Mouse (Mus musculus) hematopoietic multipotent progenitor cell, adult 10-12 weeks (in vitro differentiated cells): ENCODE results near the gene Cplx1. TPM values are rescaled to one million over a fixed set of nuclear protein-coding genes. Genes with fewer than 3 reads are reported as not detected.

ENCODE experiments used
- polyA plus RNA-seq: library from polyadenylated mRNA; stranded (reverse); fragments of >175 nt; gene quantifications from 2 replicates; pipeline ENCODE4 v1.2.3, GENCODE M21; 2012; ENCODE audit warnings: low replicate concordance

Cplx1 gene
- 0.24 and 0.42 TPM in 2 replicates for polyA plus RNA-seq

GRCm38 (mm10) chr5:108549489-108550206 is at the start of gene Cplx1:
Gene Cplx1, minus strand, starts transcription at chr5:108550024.

Other genes starting within 250 kb of the Cplx1 start
- gene Pigg, start 237.4 kb downstream of the Cplx1 start, polyA plus RNA-seq: 0.68 and 1.2 TPM in 2 replicates
- gene Gm42517, start 182.1 kb downstream of the Cplx1 start, polyA plus RNA-seq: 0.12 and 0.35 TPM in 2 replicates
- not detected in 2 replicates for gene Pde6b, start 161.6 kb downstream of the Cplx1 start, polyA plus RNA-seq
- 25.5 and 43.8 TPM in 2 replicates for gene Atp5k, start 115.6 kb downstream of the Cplx1 start, polyA plus RNA-seq
- gene Mfsd7a, start 101.1 kb downstream of the Cplx1 start, polyA plus RNA-seq: 0.58 and 1.2 TPM in 2 replicates
- 12.2 and 16.4 TPM in 2 replicates for gene Pcgf3, start 88.8 kb downstream of the Cplx1 start, polyA plus RNA-seq
- gene Gak, start 79.7 kb upstream of the Cplx1 start, polyA plus RNA-seq: 78.6 and 91.9 TPM in 2 replicates
- 2.8 and 4.8 TPM in 2 replicates for gene Tmem175, start 79.7 kb upstream of the Cplx1 start, polyA plus RNA-seq
- gene Idua, start 110.3 kb upstream of the Cplx1 start, polyA plus RNA-seq: 19.4 and 24.3 TPM in 2 replicates
- gene Dgkq, start 119.6 kb upstream of the Cplx1 start, polyA plus RNA-seq: 6.7 and 11.7 TPM in 2 replicates
- gene Slc26a1, start 125.5 kb upstream of the Cplx1 start, polyA plus RNA-seq: 0.11 and 2.2 TPM in 2 replicates
- gene Fgfrl1, start 142.4 kb upstream of the Cplx1 start, polyA plus RNA-seq: 4.9 and 9.6 TPM in 2 replicates
- gene Rnf212, start 225.0 kb upstream of the Cplx1 start, polyA plus RNA-seq: 0.47 TPM in 1 of 2 replicates, not detected in the other
- not detected in 2 replicates for gene Tmed11, start 245.3 kb upstream of the Cplx1 start, polyA plus RNA-seq